Mouse (Mus musculus) midbrain, embryonic 13.5 days (tissue): ENCODE measurements at regions not wholly inside any gene's neighbourhood (a gene's known extent, or its start where the extent isn't known, plus 50 kb on each side); places are given as distances from the start of the nearest gene placed in this dataset.

ENCODE experiments used
- ATAC-seq: fragments of 200-750 bp; cut with Nextera tagmentation; 2 replicates; pipeline ENCODE4 v1.8.0; 2017; ENCODE audit warnings: mild to moderate bottlenecking, moderate TSS enrichment, moderate library complexity
- H3K27ac ChIP-seq: fragments of 300-500 bp; sonication (generic); 2 replicates; pipeline ENCODE4 v1.5.1; 2015; ENCODE audit warnings: inconsistent platforms, mild to moderate bottlenecking, moderate library complexity
- H3K27me3 ChIP-seq: fragments of 300-500 bp; sonication (generic); 2 replicates; pipeline ENCODE4 v1.6.1; 2015; ENCODE audit warnings: mild to moderate bottlenecking, inconsistent platforms
- H3K36me3 ChIP-seq: fragments of 300-500 bp; sonication (generic); 2 replicates; pipeline ENCODE4 v1.6.1; 2015; ENCODE audit warnings: mild to moderate bottlenecking, inconsistent platforms
- H3K4me1 ChIP-seq: fragments of 300-500 bp; sonication (generic); replicated peaks from 2 replicates; pipeline ENCODE4 v1.6.1; 2015; ENCODE audit warnings: inconsistent platforms
- H3K4me2 ChIP-seq: fragments of 300-500 bp; sonication (generic); replicated peaks from 2 replicates; pipeline ENCODE4 v1.6.1; 2015; ENCODE audit warnings: moderate library complexity, mild to moderate bottlenecking, inconsistent platforms
- H3K4me3 ChIP-seq: fragments of 300-500 bp; sonication (generic); replicated peaks from 2 replicates; pipeline ENCODE4 v1.5.1; 2015; ENCODE audit warnings: mild to moderate bottlenecking, inconsistent platforms
- H3K9ac ChIP-seq: fragments of 300-500 bp; sonication (generic); replicated peaks from 2 replicates; pipeline ENCODE4 v1.6.1; 2015; ENCODE audit warnings: mild to moderate bottlenecking, inconsistent platforms
- H3K9me3 ChIP-seq: fragments of 300-500 bp; sonication (generic); 2 replicates; pipeline ENCODE4 v1.6.1; 2016; ENCODE audit warnings: mild to moderate bottlenecking, inconsistent platforms
- WGBS: fragments of 180-500 bp; shearing (Covaris S2); methylation state at CpG from one replicate; pipeline ENCODE4 v1.1.7; 2015; 5-methylcytosine and 5-hydroxymethylcytosine counted together

- Histone ChIP-seq H3K27ac (0 out of 2 replicates have a peak overlapping the region, but pooled peaks have one; percentile 21), H3K9me3 (no peaks in the 10 kb centered on the region), H3K36me3 (no peaks in the 10 kb centered on the region), H3K9ac (no peak overlapping the region), H3K4me2 (no peak overlapping the region), H3K27me3 (no peaks in the 10 kb centered on the region), H3K4me1 (peaks cover 8% of the 10 kb centered on the region; the same call in 1 of the 2 replicates), H3K4me3 (no peak overlapping the region)
- no peak for ATAC-seq
- WGBS = 88% methylated on average over 1 of the region's 1 CpGs
Measured at GRCm38 (mm10) chr13:107530392-107530791, 508.5 kb upstream of the Kif2a start.

GRCm38 (mm10) chr13:107528724-107529456 lies 507.0 kb upstream of the Kif2a start:
- Histone ChIP-seq H3K36me3 (no peaks in the 10 kb centered on the region), H3K4me3 (no peak overlapping the region), H3K4me1 (peaks cover 8% of the 10 kb centered on the region; the same call in 1 of the 2 replicates), H3K9ac (no peak overlapping the region), H3K27me3 (no peaks in the 10 kb centered on the region), H3K4me2 (no peak overlapping the region), H3K27ac (no peak overlapping the region), H3K9me3 (no peaks in the 10 kb centered on the region)
- no peak for ATAC-seq
- 78% methylated on average over 15 of the region's 15 CpGs for WGBS

GRCm38 (mm10) chr13:107522942-107523341 lies 501.0 kb upstream of the Kif2a start:
- no peaks in the 10 kb centered on the region for H3K36me3 ChIP-seq
- H3K4me2 ChIP-seq = no peak overlapping the region
- H3K4me3 ChIP-seq = no peak overlapping the region
- H3K4me1 ChIP-seq = no peaks in the 10 kb centered on the region
- H3K9me3 ChIP-seq = no peaks in the 10 kb centered on the region
- no peaks in the 10 kb centered on the region for H3K27me3 ChIP-seq
- H3K9ac ChIP-seq = no peak overlapping the region
- no peak for ATAC-seq
- 90% methylated on average over 3 of the region's 3 CpGs for whole genome bisulfite sequencing
- no peak overlapping the region for H3K27ac ChIP-seq

GRCm38 (mm10) chr13:107514236-107514635 lies 492.3 kb upstream of the Kif2a start:
- H3K4me1 ChIP-seq = no peaks in the 10 kb centered on the region
- WGBS = 88% methylated on average over 3 of the region's 3 CpGs

GRCm38 (mm10) chr13:107513274-107514146 lies 491.6 kb upstream of the Kif2a start:
- no peaks in the 10 kb centered on the region for H3K9me3 ChIP-seq
- no peaks in the 10 kb centered on the region for H3K36me3 ChIP-seq
- ATAC-seq = no peak
- no peak overlapping the region for H3K27ac ChIP-seq
- no peaks in the 10 kb centered on the region for H3K27me3 ChIP-seq
- WGBS = 71% methylated on average over 6 of the region's 6 CpGs
- no peak overlapping the region for H3K9ac ChIP-seq
- no peak overlapping the region for H3K4me3 ChIP-seq
- no peak overlapping the region for H3K4me2 ChIP-seq
- no peaks in the 10 kb centered on the region for H3K4me1 ChIP-seq

More at GRCm38 (mm10) chr13:107514236-107514635, 492.3 kb upstream of the Kif2a start:
- Histone ChIP-seq H3K36me3 (no peaks in the 10 kb centered on the region), H3K27me3 (no peaks in the 10 kb centered on the region), H3K9me3 (no peaks in the 10 kb centered on the region), H3K4me3 (no peak overlapping the region), H3K4me2 (no peak overlapping the region), H3K27ac (no peak overlapping the region), H3K9ac (no peak overlapping the region)
- ATAC-seq = no peak

- Histone ChIP-seq H3K4me2 (no peak overlapping the region), H3K36me3 (no peaks in the 10 kb centered on the region), H3K27me3 (0 out of 2 replicates have a peak, but pooled peaks cover 6% of the 10 kb centered on the region), H3K9ac (no peak overlapping the region), H3K27ac (no peak overlapping the region), H3K9me3 (no peaks in the 10 kb centered on the region), H3K4me3 (no peak overlapping the region), H3K4me1 (0 out of 2 replicates have a peak, but pooled peaks cover 3% of the 10 kb centered on the region)
- 80% methylated on average over 3 of the region's 3 CpGs for WGBS
- no peak for ATAC-seq
Measured at GRCm38 (mm10) chr13:107507336-107507735, 485.4 kb upstream of the Kif2a start.

- H3K27me3 ChIP-seq = 0 out of 2 replicates have a peak, but pooled peaks cover 6% of the 10 kb centered on the region
- no peak overlapping the region for H3K4me3 ChIP-seq
- H3K9me3 ChIP-seq = no peaks in the 10 kb centered on the region
- no peaks in the 10 kb centered on the region for H3K36me3 ChIP-seq
- no peak overlapping the region for H3K4me2 ChIP-seq
- no peak overlapping the region for H3K9ac ChIP-seq
- no peak overlapping the region for H3K27ac ChIP-seq
- 74% methylated on average over 4 of the region's 4 CpGs for WGBS
- H3K4me1 ChIP-seq = 0 out of 2 replicates have a peak, but pooled peaks cover 8% of the 10 kb centered on the region
- no peak for ATAC-seq
Measured at GRCm38 (mm10) chr13:107506832-107507231, 484.9 kb upstream of the Kif2a start.

- no peak overlapping the region for H3K4me3 ChIP-seq
- H3K27ac ChIP-seq = no peak overlapping the region
- no peak overlapping the region for H3K9ac ChIP-seq
- no peak overlapping the region for H3K4me2 ChIP-seq
- 0 out of 2 replicates have a peak, but pooled peaks cover 8% of the 10 kb centered on the region for H3K4me1 ChIP-seq
- H3K9me3 ChIP-seq = no peaks in the 10 kb centered on the region
- no peaks in the 10 kb centered on the region for H3K36me3 ChIP-seq
- ATAC-seq = no peak
- 0 out of 2 replicates have a peak, but pooled peaks cover 6% of the 10 kb centered on the region for H3K27me3 ChIP-seq
Measured at GRCm38 (mm10) chr13:107505318-107505717, 483.4 kb upstream of the Kif2a start.

- WGBS = 30% methylated on average over 7 of the region's 7 CpGs
- H3K4me1 ChIP-seq = 0 out of 2 replicates have a peak, but pooled peaks cover 8% of the 10 kb centered on the region
- H3K27ac ChIP-seq = no peak overlapping the region
- no peak overlapping the region for H3K9ac ChIP-seq
- no peak overlapping the region for H3K4me2 ChIP-seq
- H3K36me3 ChIP-seq = no peaks in the 10 kb centered on the region
- H3K9me3 ChIP-seq = no peaks in the 10 kb centered on the region
- H3K4me3 ChIP-seq = no peak overlapping the region
- ATAC-seq = no peak
- H3K27me3 ChIP-seq = 0 out of 2 replicates have a peak, but pooled peaks cover 6% of the 10 kb centered on the region
Measured at GRCm38 (mm10) chr13:107502261-107502660, 480.3 kb upstream of the Kif2a start.

GRCm38 (mm10) chr13:107500776-107501489 lies 479.0 kb upstream of the Kif2a start:
- ATAC-seq = 0 out of 2 replicates have a peak, but pooled peaks have one; percentile 40
- Histone ChIP-seq H3K4me1 (peaks cover 9% of the 10 kb centered on the region; the same call in 1 of the 2 replicates), H3K36me3 (no peaks in the 10 kb centered on the region), H3K4me3 (no peak overlapping the region), H3K9ac (no peak overlapping the region), H3K4me2 (no peak overlapping the region), H3K27ac (no peak overlapping the region), H3K27me3 (0 out of 2 replicates have a peak, but pooled peaks cover 6% of the 10 kb centered on the region), H3K9me3 (no peaks in the 10 kb centered on the region)
- WGBS = 68% methylated on average over 12 of the region's 12 CpGs

GRCm38 (mm10) chr13:107499296-107499695 lies 477.4 kb upstream of the Kif2a start:
- no peak for ATAC-seq
- H3K27me3 ChIP-seq = 0 out of 2 replicates have a peak, but pooled peaks cover 6% of the 10 kb centered on the region
- no peak overlapping the region for H3K9ac ChIP-seq
- peaks cover 16% of the 10 kb centered on the region; the same call in 1 of the 2 replicates for H3K4me1 ChIP-seq
- no peak overlapping the region for H3K27ac ChIP-seq
- no peaks in the 10 kb centered on the region for H3K36me3 ChIP-seq
- 83% methylated on average over 4 of the region's 4 CpGs for WGBS
- no peak overlapping the region for H3K4me2 ChIP-seq
- no peak overlapping the region for H3K4me3 ChIP-seq
- no peaks in the 10 kb centered on the region for H3K9me3 ChIP-seq
